Mouse (Mus musculus): ENCODE results near the gene Cactin. TPM values are rescaled to one million over a fixed set of nuclear protein-coding genes. Genes with fewer than 3 reads are reported as not detected.
A peak's percentile ranks its signal among the peaks of the same experiment; 100 is the strongest.

The Cactin gene
- total RNA-seq, 2 experiments from 2014 or later = 26.4 to 30.4 TPM

- ATAC-seq (replicated peaks; ENCODE audit: low FRiP score, low TSS enrichment, poor library complexity, severe bottlenecking) = no peak
These were observed 4.4 kb upstream of the Cactin start for GRCm38 (mm10) chr10:81316338-81317060.

GRCm38 (mm10) chr10:81317273-81317672 lies 3.6 kb upstream of the Cactin start:
- ATAC-seq (replicated peaks; ENCODE audit: low FRiP score, low TSS enrichment, poor library complexity, severe bottlenecking) = peak; percentile 11; the same call in 1 of the 2 replicates

- no peak for ATAC-seq (replicated peaks; ENCODE audit: low FRiP score, low TSS enrichment, poor library complexity, severe bottlenecking)
These were observed 2.1 kb upstream of the Cactin start for GRCm38 (mm10) chr10:81318589-81319329.

- no peak for ATAC-seq (replicated peaks; ENCODE audit: low FRiP score, low TSS enrichment, poor library complexity, severe bottlenecking)
These were observed 1.6 kb upstream of the Cactin start for GRCm38 (mm10) chr10:81319330-81319699.

GRCm38 (mm10) chr10:81319741-81320549 lies 958 bp upstream of the Cactin start:
- ATAC-seq (replicated peaks; ENCODE audit: low FRiP score, low TSS enrichment, poor library complexity, severe bottlenecking) = peak; percentile 72; the same call in 1 of the 2 replicates

GRCm38 (mm10) chr10:81321436-81321835 lies 533 bp downstream of the Cactin start:
- ATAC-seq (replicated peaks; ENCODE audit: low FRiP score, low TSS enrichment, poor library complexity, severe bottlenecking) = no peak

- no peak for ATAC-seq (replicated peaks; ENCODE audit: low FRiP score, low TSS enrichment, poor library complexity, severe bottlenecking)
These were observed 1.5 kb downstream of the Cactin start for GRCm38 (mm10) chr10:81322444-81322843.

- ATAC-seq (replicated peaks; ENCODE audit: low FRiP score, low TSS enrichment, poor library complexity, severe bottlenecking) = no peak
These were observed 2.4 kb downstream of the Cactin start for GRCm38 (mm10) chr10:81323141-81323775.

- no peak for ATAC-seq (replicated peaks; ENCODE audit: low FRiP score, low TSS enrichment, poor library complexity, severe bottlenecking)
These were observed 3.1 kb downstream of the Cactin start for GRCm38 (mm10) chr10:81323791-81324530.

- no peak for ATAC-seq (replicated peaks; ENCODE audit: low FRiP score, low TSS enrichment, poor library complexity, severe bottlenecking)
These were observed 4.3 kb downstream of the Cactin start for GRCm38 (mm10) chr10:81325176-81325575.

GRCm38 (mm10) chr10:81325781-81326180 lies 4.9 kb downstream of the Cactin start:
- no peak for ATAC-seq (replicated peaks; ENCODE audit: low FRiP score, low TSS enrichment, poor library complexity, severe bottlenecking)

- ATAC-seq (replicated peaks; ENCODE audit: low FRiP score, low TSS enrichment, poor library complexity, severe bottlenecking) = no peak
These were observed 6.0 kb downstream of the Cactin start for GRCm38 (mm10) chr10:81326858-81327257.

GRCm38 (mm10) chr10:81327959-81328358 lies 7.1 kb downstream of the Cactin start:
- 0 out of 2 replicates have a peak, but pooled peaks have one; percentile 6 for ATAC-seq (replicated peaks; ENCODE audit: low FRiP score, low TSS enrichment, poor library complexity, severe bottlenecking)

GRCm38 (mm10) chr10:81328386-81328785 lies 7.5 kb downstream of the Cactin start, which contains the start of gene Tbxa2r:
Gene Tbxa2r (plus strand): TSS chr10:81328731.
- ATAC-seq (replicated peaks; ENCODE audit: low FRiP score, low TSS enrichment, poor library complexity, severe bottlenecking) = peak; percentile 41; the same call in 1 of the 2 replicates

- ATAC-seq (replicated peaks; ENCODE audit: low FRiP score, low TSS enrichment, poor library complexity, severe bottlenecking) = no peak
These were observed 8.5 kb downstream of the Cactin start for GRCm38 (mm10) chr10:81329194-81329975.

- no peak for ATAC-seq (replicated peaks; ENCODE audit: low FRiP score, low TSS enrichment, poor library complexity, severe bottlenecking)
These were observed 9.1 kb downstream of the Cactin start for GRCm38 (mm10) chr10:81330007-81330406.

- ATAC-seq (replicated peaks; ENCODE audit: low FRiP score, low TSS enrichment, poor library complexity, severe bottlenecking) = no peak
These were observed 11.4 kb downstream of the Cactin start for GRCm38 (mm10) chr10:81332277-81332676.

- no peak for ATAC-seq (replicated peaks; ENCODE audit: low FRiP score, low TSS enrichment, poor library complexity, severe bottlenecking)
These were observed 13.4 kb downstream of the Cactin start for GRCm38 (mm10) chr10:81334324-81334723.
